Mouse (Mus musculus) layer of hippocampus, postnatal 10 days (tissue): ENCODE measurements at regions not wholly inside any gene's neighbourhood (a gene's known extent, or its start where the extent isn't known, plus 50 kb on each side); places are given as distances from the start of the nearest gene placed in this dataset.

Experiments used
- DNase-seq, 2 experiments: peaks; one replicate each; pipeline ENCODE4 v3.0.0; 2021; ENCODE audit warnings: low spot score in 2 of 2

- DNase-seq = no peak
Observed at GRCm38 (mm10) chr16:53011847-53012246, 558.0 kb upstream of the Alcam start.

- DNase-seq = no peak
Observed at GRCm38 (mm10) chr16:52988852-52989397, 535.1 kb upstream of the Alcam start.

- no peak for DNase-seq
Observed at GRCm38 (mm10) chr16:52984336-52984735, 530.5 kb upstream of the Alcam start.

GRCm38 (mm10) chr16:52980995-52981394 lies 527.1 kb upstream of the Alcam start:
- no peak for DNase-seq

- DNase-seq = peak in 1 of 2 experiments; percentile 5
Observed at GRCm38 (mm10) chr16:52972811-52973210, 518.9 kb upstream of the Alcam start.

GRCm38 (mm10) chr16:52947679-52948078 lies 493.8 kb upstream of the Alcam start:
- no peak for DNase-seq

GRCm38 (mm10) chr16:52934749-52935148 lies 480.9 kb upstream of the Alcam start:
- DNase-seq = no peak

GRCm38 (mm10) chr16:52931978-52932377 lies 478.1 kb upstream of the Alcam start:
- DNase-seq = no peak

GRCm38 (mm10) chr16:52892467-52893255 lies 438.8 kb upstream of the Alcam start:
- DNase-seq = peak; percentile 14 to 20

- DNase-seq = peak in 1 of 2 experiments; percentile 16
Observed at GRCm38 (mm10) chr16:52879463-52880114, 425.7 kb upstream of the Alcam start.

- no peak for DNase-seq
Observed at GRCm38 (mm10) chr16:52867833-52868232, 414.0 kb upstream of the Alcam start.

GRCm38 (mm10) chr16:52863554-52863953 lies 409.7 kb upstream of the Alcam start:
- no peak for DNase-seq

GRCm38 (mm10) chr16:52861263-52861662 lies 407.4 kb upstream of the Alcam start:
- DNase-seq = no peak

- no peak for DNase-seq
Observed at GRCm38 (mm10) chr16:52858441-52859209, 404.8 kb upstream of the Alcam start.

- no peak for DNase-seq
Observed at GRCm38 (mm10) chr16:52851129-52851528, 397.3 kb upstream of the Alcam start.

GRCm38 (mm10) chr16:52818976-52819375 lies 365.1 kb upstream of the Alcam start:
- no peak for DNase-seq

GRCm38 (mm10) chr16:52811219-52811618 lies 357.3 kb upstream of the Alcam start:
- no peak for DNase-seq

GRCm38 (mm10) chr16:52804365-52804764 lies 350.5 kb upstream of the Alcam start:
- no peak for DNase-seq

- no peak for DNase-seq
Observed at GRCm38 (mm10) chr16:52799715-52800392, 346.0 kb upstream of the Alcam start.

GRCm38 (mm10) chr16:52795184-52795583 lies 341.3 kb upstream of the Alcam start:
- DNase-seq = no peak

- DNase-seq = no peak
Observed at GRCm38 (mm10) chr16:52789946-52790345, 336.1 kb upstream of the Alcam start.
